Mouse (Mus musculus) CH12.LX (cell line): ENCODE data around the gene Rapgef4. TPM values are rescaled to one million over a fixed set of nuclear protein-coding genes. Genes with fewer than 3 reads are reported as not detected.

Experiments
- DNase-seq: peaks from one replicate; pipeline ENCODE4 v3.0.0-alpha.2; 2013; ENCODE audit errors: extremely low read depth
- H3K27ac ChIP-seq: 2 replicates; pipeline ENCODE4 v1.5.1; 2012; ENCODE audit warnings: low read depth, mild to moderate bottlenecking, control low read depth, moderate library complexity; ENCODE audit not compliant: insufficient read depth
- H3K27me3 ChIP-seq: replicated peaks from 2 replicates; pipeline ENCODE3; 2012; ENCODE audit warnings: inconsistent platforms
- H3K36me3 ChIP-seq, 2 experiments: replicated peaks in 1 of 2; 2 replicates each; pipeline versions ENCODE3 to v1.6.1; 2012; ENCODE audit warnings: inconsistent platforms in 1 of 2, low read length in 1 of 2, mild to moderate bottlenecking in 1 of 2, mixed read lengths in 1 of 2, moderate library complexity in 1 of 2; ENCODE audit not compliant: control insufficient read depth in 1 of 2, insufficient read depth in 1 of 2
- H3K4me1 ChIP-seq, 2 experiments: 2 replicates each; pipeline ENCODE4 v1.6.1; 2012; ENCODE audit warnings: inconsistent platforms in 1 of 2, moderate library complexity in 1 of 2; ENCODE audit not compliant: insufficient read depth in 2 of 2, control insufficient read depth in 1 of 2
- H3K4me2 ChIP-seq: 2 replicates; pipeline ENCODE4 v1.6.1; 2012; ENCODE audit warnings: low read depth, mild to moderate bottlenecking, control low read depth; ENCODE audit not compliant: poor library complexity, insufficient read depth, severe bottlenecking
- H3K4me3 ChIP-seq, 3 experiments: fragments of 150-350 bp in 1 of 3; sonication (generic) in 1 of 3; replicated peaks in 1 of 3; 2 replicates each; pipeline versions ENCODE3 to v1.5.1; 2011 to 2012; ENCODE audit warnings: low read depth in 2 of 3, low read length in 2 of 3, mild to moderate bottlenecking in 2 of 3, moderate library complexity in 2 of 3, control low read depth in 1 of 3, improper control_type of control experiment in 1 of 3, inconsistent platforms in 1 of 3, mixed read lengths in 1 of 3; ENCODE audit not compliant: poor library complexity in 1 of 3
- H3K79me2 ChIP-seq: replicated peaks from 2 replicates; pipeline ENCODE4 v1.6.1; 2012; ENCODE audit warnings: mild to moderate bottlenecking, moderate library complexity; ENCODE audit not compliant: control insufficient read depth, poor library complexity, insufficient read depth, severe bottlenecking; ENCODE audit errors: extremely low read depth
- H3K9ac ChIP-seq: 2 replicates; pipeline ENCODE4 v1.6.1; 2012; ENCODE audit warnings: low read depth, mild to moderate bottlenecking, control low read depth, moderate library complexity; ENCODE audit not compliant: insufficient read depth
- H3K9me3 ChIP-seq: replicated peaks from 2 replicates; pipeline ENCODE3; 2012; ENCODE audit warnings: low read length, inconsistent platforms, mixed read lengths
- BHLHE40 ChIP-seq: IDR thresholded peaks from 2 replicates; pipeline ENCODE4 v1.6.1; 2011; ENCODE audit warnings: mild to moderate bottlenecking, low read depth, low read length, improper control_type of control experiment
- CHD1 ChIP-seq: IDR thresholded peaks from 2 replicates; pipeline ENCODE4 v1.6.1; 2012; ENCODE audit warnings: low read depth, low read length, improper control_type of control experiment, inconsistent platforms
- CHD2 ChIP-seq: IDR thresholded peaks from 2 replicates; pipeline ENCODE4 v1.6.1; 2011; ENCODE audit warnings: low read length, improper control_type of control experiment
- ELF1 ChIP-seq: IDR thresholded peaks from 2 replicates; pipeline ENCODE4 v1.6.1; 2014; ENCODE audit warnings: low read depth, mild to moderate bottlenecking, inconsistent platforms, low read length, improper control_type of control experiment
- EP300 ChIP-seq: IDR thresholded peaks from 2 replicates; pipeline ENCODE4 v1.6.1; 2011; ENCODE audit warnings: low read length, improper control_type of control experiment
- ETS1 ChIP-seq: conservative IDR thresholded peaks from 2 replicates; pipeline ENCODE4 v1.6.1; 2012; ENCODE audit warnings: low read depth, mild to moderate bottlenecking, inconsistent platforms, low read length, improper control_type of control experiment, moderate library complexity
- IRF4 ChIP-seq: IDR thresholded peaks from 2 replicates; pipeline ENCODE4 v1.6.1; 2014; ENCODE audit warnings: low read depth, mild to moderate bottlenecking, inconsistent platforms, low read length, improper control_type of control experiment
- JUN ChIP-seq: IDR thresholded peaks from 2 replicates; pipeline ENCODE4 v1.6.1; 2011; ENCODE audit warnings: low read depth, mild to moderate bottlenecking, low read length, improper control_type of control experiment, moderate library complexity; ENCODE audit not compliant: insufficient read depth
- JUND ChIP-seq: conservative IDR thresholded peaks from 2 replicates; pipeline ENCODE4 v1.6.1; 2011; ENCODE audit warnings: low read depth, low read length, improper control_type of control experiment
- MAX ChIP-seq: IDR thresholded peaks from 2 replicates; pipeline ENCODE4 v1.6.1; 2011; ENCODE audit warnings: low read length, improper control_type of control experiment
- MAZ ChIP-seq: IDR thresholded peaks from 2 replicates; pipeline ENCODE4 v1.6.1; 2012; ENCODE audit warnings: low read depth, mild to moderate bottlenecking, inconsistent platforms, low read length, improper control_type of control experiment, moderate library complexity
- POLR2A ChIP-seq: IDR thresholded peaks from 2 replicates; pipeline ENCODE4 v1.6.1; 2011; ENCODE audit warnings: low read depth, mild to moderate bottlenecking, improper control_type of control experiment, low read length
- RCOR1 ChIP-seq: conservative IDR thresholded peaks from 2 replicates; pipeline ENCODE4 v1.6.1; 2012; ENCODE audit warnings: low read depth, mild to moderate bottlenecking, inconsistent platforms, low read length, improper control_type of control experiment
- SIN3A ChIP-seq: IDR thresholded peaks from 2 replicates; pipeline ENCODE4 v1.6.1; 2012; ENCODE audit warnings: low read length, improper control_type of control experiment, inconsistent platforms
- USF2 ChIP-seq: conservative IDR thresholded peaks from 2 replicates; pipeline ENCODE4 v1.6.1; 2011; ENCODE audit warnings: low read depth, low read length, improper control_type of control experiment
- ZC3H11A ChIP-seq: IDR thresholded peaks from 2 replicates; pipeline ENCODE4 v1.6.1; 2012; ENCODE audit warnings: low read depth, mild to moderate bottlenecking, inconsistent platforms, low read length, improper control_type of control experiment
- dilution Hi-C: fragments of 300-500 bp; cut with MboI; formaldehyde crosslinking; loops from 2 replicates; pipeline ENCODE4 v1.14.3; 2020; ENCODE audit warnings: low sequenced_read_pairs; ENCODE audit not compliant: extremely low pct_unique_long_range_greater_than_20kb, extremely low pct_ligation_motif_present
- in situ Hi-C: fragments of 300-500 bp; cut with MboI; formaldehyde crosslinking; loops from 3 replicates; pipeline ENCODE4 v1.14.3; 2019; ENCODE audit warnings: low sequenced_read_pairs, low pct_ligation_motif_present, low pct_unique_long_range_greater_than_20kb, mixed read lengths
- polyA plus RNA-seq: library from polyadenylated mRNA; unstranded; fragments of >175 nt; gene quantifications from 2 replicates; pipeline ENCODE4 v1.2.1, GENCODE M21; 2012; ENCODE audit warnings: low read depth; ENCODE audit not compliant: insufficient read length
- total RNA-seq, 2 experiments: library from RNA; depleted of rRNA; stranded (reverse); fragments of 300-350 nt in 1 of 2; fragments of >200 nt in 1 of 2; gene quantifications; 2 replicates each; pipeline ENCODE4 v1.2.3; 2012 to 2014

The Rapgef4 gene
- total and polyA plus RNA-seq, 3 experiments, result 0.12 to 0.13 TPM; not detected in 1

DNA sequence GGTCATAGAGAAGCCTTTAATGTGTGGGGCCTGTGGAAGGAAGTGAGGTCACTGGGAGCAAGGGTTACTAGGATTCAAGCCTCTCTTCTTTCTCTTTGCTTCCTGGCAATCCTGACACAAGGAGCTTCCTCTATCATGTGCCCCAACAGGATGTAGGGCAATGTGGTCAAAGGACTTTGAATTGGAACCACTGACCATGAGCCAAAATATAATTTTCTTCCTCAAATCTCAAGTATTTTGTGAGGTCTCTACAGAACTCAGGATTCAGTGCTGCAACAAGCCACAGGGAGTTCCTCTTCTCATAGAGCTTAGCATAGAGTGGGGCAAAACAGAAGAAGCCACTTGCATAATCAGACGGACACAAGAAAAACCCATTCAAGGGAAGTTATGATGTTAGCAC lies 279.7 kb downstream of the Rapgef4 start:
- DNase-seq, result no peak
- Histone ChIP-seq H3K4me1 (peaks cover 5 to 10% of the 10 kb centered on the region in 2 experiments), H3K4me2 (no peak overlapping the region), H3K79me2 (no peaks in the 10 kb centered on the region), H3K27me3 (no peaks in the 10 kb centered on the region), H3K4me3 (no peak overlapping the region), H3K9ac (no peak overlapping the region), H3K9me3 (no peaks in the 10 kb centered on the region), H3K36me3 (no peaks in the 10 kb centered on the region), H3K27ac (no peak overlapping the region)
- in situ Hi-C loops (no loop called here), dilution Hi-C loops (no loop called here)
- TF ChIP-seq ELF1 (no peak), ZC3H11A (no peak), MAX (no peak), IRF4 (no peak), MAZ (no peak), SIN3A (no peak), CHD1 (no peak), JUN (no peak), CHD2 (no peak), USF2 (no peak), RCOR1 (no peak), EP300 (no peak)

- Histone ChIP-seq H3K9me3 (peaks cover 4% of the 10 kb centered on the region), H3K9ac (no peak overlapping the region), H3K4me3 (no peak overlapping the region), H3K27ac (no peak overlapping the region), H3K79me2 (no peaks in the 10 kb centered on the region), H3K4me1 (peaks cover 5 to 10% of the 10 kb centered on the region in 2 experiments), H3K36me3 (no peaks in the 10 kb centered on the region), H3K4me2 (peak overlapping the region; percentile 23; the same call in 1 of the 2 replicates)
- in situ Hi-C loops (no loop called here), dilution Hi-C loops (no loop called here)
- peak; percentile 72 for DNase-seq
- TF ChIP-seq POLR2A, result no peak
- peak; percentile 83 for TF ChIP-seq IRF4
- TF ChIP-seq JUND, result peak; percentile 81
- TF ChIP-seq BHLHE40, result peak; percentile 45
- TF ChIP-seq CHD2, result no peak
- peak; percentile 21; the same call in 1 of the 2 replicates for TF ChIP-seq EP300
- TF ChIP-seq JUN, result peak; percentile 85
- TF ChIP-seq ETS1, result peak; percentile 52
- TF ChIP-seq, all 38 proteins: peak for 6
- no peaks in the 10 kb centered on the region for H3K27me3 ChIP-seq
These were observed 281.9 kb downstream of the Rapgef4 start for GRCm38 (mm10) chr2:72262814-72263480.
